Mouse (Mus musculus) testis, postnatal 10 days (tissue): ENCODE measurements at regions not wholly inside any gene's neighbourhood (a gene's known extent, or its start where the extent isn't known, plus 50 kb on each side); places are given as distances from the start of the nearest gene placed in this dataset.

Experiments
- DNase-seq: peaks from one replicate; pipeline ENCODE4 v3.0.0; 2021; ENCODE audit warnings: low spot score

- peak; percentile 58 for DNase-seq
Measured at GRCm38 (mm10) chr8:95979223-95979622, 90.9 kb upstream of the Got2 start.

GRCm38 (mm10) chr8:95974889-95975288 lies 86.5 kb upstream of the Got2 start:
- no peak for DNase-seq

GRCm38 (mm10) chr8:95974231-95974630 lies 85.9 kb upstream of the Got2 start:
- no peak for DNase-seq

GRCm38 (mm10) chr8:95973571-95973970 lies 85.2 kb upstream of the Got2 start:
- DNase-seq, result no peak

- no peak for DNase-seq
Measured at GRCm38 (mm10) chr8:95968828-95969227, 80.5 kb upstream of the Got2 start.

GRCm38 (mm10) chr8:95966430-95966829 lies 78.1 kb upstream of the Got2 start:
- DNase-seq, result no peak

- no peak for DNase-seq
Measured at GRCm38 (mm10) chr8:95952257-95952656, 63.9 kb upstream of the Got2 start.

GRCm38 (mm10) chr8:95951794-95952193 lies 63.4 kb upstream of the Got2 start:
- DNase-seq, result peak; percentile 76
